Mouse (Mus musculus) embryonic fibroblast, embryonic 13.5 days (primary cell): ENCODE measurements at regions not wholly inside any gene's neighbourhood (a gene's known extent, or its start where the extent isn't known, plus 50 kb on each side); places are given as distances from the start of the nearest gene placed in this dataset.

Experiments
- CTCF ChIP-seq: IDR thresholded peaks from 2 replicates; pipeline ENCODE4 v1.5.1; 2011; ENCODE audit warnings: mild to moderate bottlenecking, control low read depth, low read length, moderate library complexity, borderline replicate concordance; ENCODE audit not compliant: insufficient read depth
- POLR2A ChIP-seq: IDR thresholded peaks from 2 replicates; pipeline ENCODE4 v1.6.1; 2011; ENCODE audit warnings: low read depth, mild to moderate bottlenecking, control low read depth, low read length, moderate library complexity

GRCm38 (mm10) chr10:21498143-21498542 is 94.8 kb upstream of the 1700020N01Rik start:
- no peak for TF ChIP-seq CTCF
- TF ChIP-seq POLR2A = no peak
